20 mouse cellular contexts compared by ENCODE assay signal in genomic region chr13:102778859-102779258, GRCm38 (mm10).
A peak's percentile ranks its signal among the peaks of the same experiment; 100 is the strongest.
DNase-seq lines count a peak whose midpoint lies in the region; ATAC-seq and TF ChIP-seq lines count a peak whose summit lies in the region.
"Had no signal": no experiment of that assay in that cellular context is flagged by ENCODE, and none has a peak within 500 bp of the region (broad histone marks: within the 10 kb centered on the region; RNA-seq: fewer than 3 reads in every experiment).

No protein-coding gene starts in this region.

- 46% methylated on average over 3 of the region's 3 CpGs for WGBS in liver, embryonic 12.5 days (ENCODE audit: insufficient replicate concordance)
- WGBS in liver, embryonic 11.5 days: 73% methylated on average over 3 of the region's 3 CpGs
- WGBS in liver, embryonic 14.5 days (ENCODE audit: insufficient replicate concordance): 35% methylated on average over 3 of the region's 3 CpGs
- WGBS in liver, embryonic 16.5 days (ENCODE audit: insufficient replicate concordance): 48% methylated on average over 3 of the region's 3 CpGs

- peaks cover 12% of the 10 kb centered on the region for H3K4me1 ChIP-seq in liver, embryonic 12.5 days
- H3K4me1 ChIP-seq in liver, embryonic 11.5 days (replicated peaks; ENCODE audit: control insufficient read depth, insufficient read depth, low read length): 0 out of 2 replicates have a peak, but pooled peaks cover 4% of the 10 kb centered on the region
- H3K4me1 ChIP-seq in liver, embryonic 14.5 days (replicated peaks; ENCODE audit: control insufficient read depth in 2 of 2, insufficient read depth in 2 of 2, low read length in 1 of 2): peaks cover 0 to 6% of the 10 kb centered on the region in 2 experiments; a peak in 2 of 4 replicates
- no peaks in the 10 kb centered on the region for H3K4me1 ChIP-seq in liver, embryonic 16.5 days (ENCODE audit: control insufficient read depth, low read depth, low read length)
- H3K4me1 ChIP-seq: heart, embryonic 10.5 days; heart, embryonic 13.5 days; hindbrain, embryonic 15.5 days had no signal

- no peak overlapping the region for H3K4me2 ChIP-seq in liver, embryonic 12.5 days
- no peak overlapping the region for H3K4me2 ChIP-seq in liver, embryonic 11.5 days
- H3K4me2 ChIP-seq in liver, embryonic 14.5 days (ENCODE audit: low read depth): no peak overlapping the region
- H3K4me2 ChIP-seq in liver, embryonic 16.5 days (ENCODE audit: low read depth, low read length): no peak overlapping the region
- H3K4me2 ChIP-seq: heart, embryonic 13.5 days; hindbrain, embryonic 12.5 days; hindbrain, embryonic 15.5 days had no signal

- no peaks in the 10 kb centered on the region for H3K9me3 ChIP-seq in liver, embryonic 12.5 days (replicated peaks)
- H3K9me3 ChIP-seq in liver, embryonic 11.5 days (ENCODE audit: control insufficient read depth, low read length): no peaks in the 10 kb centered on the region
- H3K9me3 ChIP-seq in liver, embryonic 14.5 days (ENCODE audit: control insufficient read depth, low read length): no peaks in the 10 kb centered on the region
- H3K9me3 ChIP-seq in liver, embryonic 16.5 days (replicated peaks; ENCODE audit: control insufficient read depth, low read length): no peaks in the 10 kb centered on the region
- H3K9me3 ChIP-seq: heart, embryonic 10.5 days; heart, embryonic 13.5 days; hindbrain, embryonic 12.5 days; hindbrain, embryonic 15.5 days had no signal

- peak; percentile 63 for TF ChIP-seq EP300 in liver, embryonic 14.5 days (IDR thresholded peaks at IDR 0.05; ENCODE audit: low read depth)

- H3K36me3 ChIP-seq in liver, embryonic 12.5 days: peaks cover 13% of the 10 kb centered on the region; the same call in 1 of the 2 replicates
- H3K36me3 ChIP-seq in liver, embryonic 11.5 days (ENCODE audit: control insufficient read depth, insufficient read depth, low read length): peaks cover 7% of the 10 kb centered on the region; the same call in 1 of the 2 replicates
- H3K36me3 ChIP-seq in liver, embryonic 14.5 days (replicated peaks; ENCODE audit: control insufficient read depth, insufficient read depth, low read depth): no peaks in the 10 kb centered on the region
- H3K36me3 ChIP-seq in liver, embryonic 16.5 days (ENCODE audit: control insufficient read depth, insufficient read depth): no peaks in the 10 kb centered on the region
- H3K36me3 ChIP-seq: hindbrain, embryonic 12.5 days; hindbrain, embryonic 15.5 days had no signal

- H3K9ac ChIP-seq in liver, embryonic 12.5 days: no peak overlapping the region
- H3K9ac ChIP-seq in liver, embryonic 11.5 days (ENCODE audit: low read depth, low read length): no peak overlapping the region
- H3K9ac ChIP-seq in liver, embryonic 14.5 days (replicated peaks): no peak overlapping the region
- H3K9ac ChIP-seq in liver, embryonic 16.5 days (ENCODE audit: low read depth, low read length): no peak overlapping the region
- H3K9ac ChIP-seq: heart, embryonic 13.5 days; hindbrain, embryonic 12.5 days; hindbrain, embryonic 15.5 days had no signal

- no peaks in the 10 kb centered on the region for H3K27me3 ChIP-seq in liver, embryonic 12.5 days (replicated peaks)
- H3K27me3 ChIP-seq in liver, embryonic 11.5 days (replicated peaks; ENCODE audit: control insufficient read depth, insufficient read depth, low read length): no peaks in the 10 kb centered on the region
- H3K27me3 ChIP-seq in liver, embryonic 14.5 days (ENCODE audit: control insufficient read depth, insufficient read depth, low read length): no peaks in the 10 kb centered on the region
- no peaks in the 10 kb centered on the region for H3K27me3 ChIP-seq in liver, embryonic 16.5 days (ENCODE audit: control insufficient read depth, insufficient read depth, low read depth, low read length)
- H3K27me3 ChIP-seq: heart, embryonic 13.5 days; hindbrain, embryonic 12.5 days; hindbrain, embryonic 15.5 days; Patski had no signal

- no peak overlapping the region for H3K27ac ChIP-seq in liver, embryonic 12.5 days
- no peak overlapping the region for H3K27ac ChIP-seq in liver, embryonic 11.5 days (ENCODE audit: low read depth, low read length)
- no peak overlapping the region for H3K27ac ChIP-seq in liver, embryonic 14.5 days
- H3K27ac ChIP-seq in liver, embryonic 16.5 days (ENCODE audit: low read length): no peak overlapping the region
- H3K27ac ChIP-seq: heart, adult 2 months; heart, embryonic 10.5 days; heart, embryonic 13.5 days; hindbrain, embryonic 12.5 days; hindbrain, embryonic 15.5 days had no signal

- ATAC-seq in liver, embryonic 12.5 days: peak; percentile 57; the same call in 1 of the 2 replicates
- no peak for ATAC-seq in liver, embryonic 11.5 days (replicated peaks; ENCODE audit: low FRiP score)
- ATAC-seq in liver, embryonic 14.5 days (ENCODE audit: insufficient read depth): peak; percentile 64; the same call in 1 of the 2 replicates
- ATAC-seq in liver, embryonic 16.5 days (ENCODE audit: low read depth): peak; percentile 47; the same call in 1 of the 2 replicates
- peak; percentile 72 for ATAC-seq in megakaryocyte-erythroid progenitor cell, adult 5-6 weeks (replicated peaks; ENCODE audit: low FRiP score, low TSS enrichment, poor library complexity, severe bottlenecking)
- ATAC-seq: Patski had no signal

- no peak for DNase-seq in liver, embryonic 11.5 days (ENCODE audit: low spot score)
- DNase-seq in liver, embryonic 14.5 days (ENCODE audit: low read depth in 3 of 3, low spot score in 3 of 3): no peak
- no peak for DNase-seq in left cerebral cortex, adult 9 months (ENCODE audit: low spot score in 2 of 2)
- no peak for DNase-seq in frontal cortex, postnatal 10 days (ENCODE audit: low spot score in 2 of 2)
- DNase-seq: adrenal gland, postnatal 10 days; adrenal gland, postnatal 36 days; cerebellum, adult 18-20 months; cerebellum, adult 9-10 months; cerebellum, postnatal 14 days; gastrocnemius, postnatal 25 days; heart, adult 2 months; heart, postnatal 14 days had no signal

- H3K4me3 ChIP-seq in liver, embryonic 12.5 days: no peak overlapping the region
- no peak overlapping the region for H3K4me3 ChIP-seq in liver, embryonic 11.5 days (ENCODE audit: low read depth, low read length)
- H3K4me3 ChIP-seq in liver, embryonic 14.5 days (ENCODE audit: insufficient read depth in 1 of 2, low read depth in 2 of 2, low read length in 2 of 2): no peak overlapping the region
- H3K4me3 ChIP-seq in liver, embryonic 16.5 days (ENCODE audit: low read depth, low read length): no peak overlapping the region
- H3K4me3 ChIP-seq: heart, adult 2 months; heart, embryonic 10.5 days; heart, embryonic 13.5 days; hindbrain, embryonic 12.5 days; hindbrain, embryonic 15.5 days had no signal

- no peak for TF ChIP-seq CTCF in liver, embryonic 14.5 days (IDR thresholded peaks at IDR 0.05; ENCODE audit: low read depth)
